Mouse (Mus musculus): ENCODE results near the gene Trpm8. TPM values are rescaled to one million over a fixed set of nuclear protein-coding genes. Genes with fewer than 3 reads are reported as not detected.

The Trpm8 gene
- polyA plus RNA-seq, 1 experiment from 2014 or later: not detected

DNA sequence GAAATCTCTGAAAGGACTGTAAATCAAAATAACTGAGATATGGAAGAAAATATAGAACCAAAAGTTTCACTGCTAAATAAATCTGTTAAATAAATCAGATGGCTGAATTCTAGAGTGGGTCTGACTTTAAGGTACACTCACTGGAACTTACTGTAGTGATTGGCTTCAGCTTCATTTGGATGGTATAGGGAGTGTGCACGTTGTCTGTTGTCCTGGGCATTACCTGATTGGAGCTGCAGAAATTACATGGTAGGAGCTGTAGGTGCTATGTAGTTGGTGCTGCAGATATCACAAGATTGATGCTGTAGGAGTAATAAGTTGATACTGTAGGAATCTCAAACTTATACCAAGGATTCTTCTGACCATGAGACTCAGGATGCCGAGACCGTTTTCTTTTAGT, 32.9 kb downstream of the Trpm8 start:
- no peak for TF ChIP-seq CTCF (IDR thresholded peaks at IDR 0.05; ENCODE audit: low read depth)
- Histone ChIP-seq H3K9ac (no peak overlapping the region), H3K27ac (ENCODE audit: low read depth) (no peak overlapping the region), H3K4me2 (no peak overlapping the region), H3K4me1 (ENCODE audit: insufficient read depth) (no peaks in the 10 kb centered on the region), H3K4me3 (ENCODE audit: low read depth, low read length) (no peak overlapping the region), H3K9me3 (ENCODE audit: low read depth, low read length) (peaks cover 22% of the 10 kb centered on the region), H3K27me3 (ENCODE audit: insufficient read depth, low read length) (no peaks in the 10 kb centered on the region), H3K36me3 (ENCODE audit: insufficient read depth) (no peaks in the 10 kb centered on the region)
- 66% methylated on average over 3 of the region's 3 CpGs for WGBS
- ATAC-seq (ENCODE audit: insufficient read depth) (no peak), DNase-seq (no peak)

- no peaks in the 10 kb centered on the region for H3K9me3 ChIP-seq (ENCODE audit: low read depth, low read length)
- no peak for DNase-seq
- no peak overlapping the region for H3K27ac ChIP-seq (ENCODE audit: low read depth)
- H3K4me1 ChIP-seq (ENCODE audit: insufficient read depth): no peaks in the 10 kb centered on the region
- no peaks in the 10 kb centered on the region for H3K36me3 ChIP-seq (ENCODE audit: insufficient read depth)
- no peak for ATAC-seq (ENCODE audit: insufficient read depth)
- no peak for TF ChIP-seq CTCF (IDR thresholded peaks at IDR 0.05; ENCODE audit: low read depth)
- WGBS: 74% methylated on average over 1 of the region's 1 CpGs
- H3K27me3 ChIP-seq (ENCODE audit: insufficient read depth, low read length): no peaks in the 10 kb centered on the region
- no peak overlapping the region for H3K4me2 ChIP-seq
- no peak overlapping the region for H3K4me3 ChIP-seq (ENCODE audit: low read depth, low read length)
- no peak overlapping the region for H3K9ac ChIP-seq
Observed at GRCm38 (mm10) chr1:88317279-88317678, 39.8 kb downstream of the Trpm8 start.

GRCm38 (mm10) chr1:88318531-88319060, 41.1 kb downstream of the Trpm8 start:
- no peak for ATAC-seq (ENCODE audit: insufficient read depth)
- H3K27me3 ChIP-seq (ENCODE audit: insufficient read depth, low read length): no peaks in the 10 kb centered on the region
- H3K9ac ChIP-seq: no peak overlapping the region
- 68% methylated on average over 6 of the region's 6 CpGs for WGBS
- no peaks in the 10 kb centered on the region for H3K9me3 ChIP-seq (ENCODE audit: low read depth, low read length)
- no peak overlapping the region for H3K27ac ChIP-seq (ENCODE audit: low read depth)
- DNase-seq: peak; percentile 82
- no peaks in the 10 kb centered on the region for H3K36me3 ChIP-seq (ENCODE audit: insufficient read depth)
- no peak overlapping the region for H3K4me2 ChIP-seq
- peak; percentile 84 for TF ChIP-seq CTCF (IDR thresholded peaks at IDR 0.05; ENCODE audit: low read depth)
- H3K4me1 ChIP-seq (ENCODE audit: insufficient read depth): no peaks in the 10 kb centered on the region
- no peak overlapping the region for H3K4me3 ChIP-seq (ENCODE audit: low read depth, low read length)

DNA sequence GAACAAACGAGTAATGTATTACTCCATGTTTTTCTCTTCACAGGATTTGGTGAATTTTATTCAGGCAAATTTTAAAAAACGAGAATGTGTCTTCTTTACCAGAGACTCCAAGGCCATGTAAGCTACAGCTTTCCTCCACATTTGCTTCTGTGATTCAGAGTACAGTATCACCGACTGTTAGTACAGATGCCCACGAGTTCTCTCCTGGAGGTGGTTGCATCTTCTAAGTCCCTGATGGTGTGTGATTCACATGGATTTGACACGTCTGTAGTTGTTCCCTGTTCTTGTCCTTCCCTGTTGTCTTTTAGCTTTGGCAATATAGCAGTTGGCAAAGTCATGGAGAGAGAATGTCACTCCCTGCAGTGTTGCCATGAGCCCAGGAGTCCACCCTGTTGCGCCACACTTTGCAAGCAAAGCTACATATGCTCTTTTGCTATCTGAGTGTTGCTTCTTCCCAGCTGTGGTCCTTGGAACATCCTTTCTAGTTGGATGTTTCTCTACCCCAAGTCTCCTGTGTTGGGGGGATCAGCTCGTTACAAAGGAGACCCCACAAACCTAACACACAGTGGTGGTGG, 43.4 kb downstream of the Trpm8 start:
- Histone ChIP-seq H3K4me1 (ENCODE audit: insufficient read depth) (no peaks in the 10 kb centered on the region), H3K4me2 (no peak overlapping the region), H3K9ac (no peak overlapping the region), H3K27me3 (ENCODE audit: insufficient read depth, low read length) (no peaks in the 10 kb centered on the region), H3K36me3 (ENCODE audit: insufficient read depth) (no peaks in the 10 kb centered on the region), H3K4me3 (ENCODE audit: low read depth, low read length) (no peak overlapping the region), H3K27ac (ENCODE audit: low read depth) (no peak overlapping the region), H3K9me3 (ENCODE audit: low read depth, low read length) (no peaks in the 10 kb centered on the region)
- no peak for ATAC-seq (ENCODE audit: insufficient read depth)
- no peak for TF ChIP-seq CTCF (IDR thresholded peaks at IDR 0.05; ENCODE audit: low read depth)
- DNase-seq: no peak
- 74% methylated on average over 7 of the region's 7 CpGs for WGBS

- no peak overlapping the region for H3K27ac ChIP-seq (ENCODE audit: low read depth)
- H3K9ac ChIP-seq: no peak overlapping the region
- H3K4me3 ChIP-seq (ENCODE audit: low read depth, low read length): no peak overlapping the region
- DNase-seq (no peak), ATAC-seq (ENCODE audit: insufficient read depth) (no peak)
- no peak overlapping the region for H3K4me2 ChIP-seq
- no peaks in the 10 kb centered on the region for H3K36me3 ChIP-seq (ENCODE audit: insufficient read depth)
- TF ChIP-seq CTCF (IDR thresholded peaks at IDR 0.05; ENCODE audit: low read depth): no peak
- no peaks in the 10 kb centered on the region for H3K9me3 ChIP-seq (ENCODE audit: low read depth, low read length)
- H3K4me1 ChIP-seq (ENCODE audit: insufficient read depth): no peaks in the 10 kb centered on the region
- H3K27me3 ChIP-seq (ENCODE audit: insufficient read depth, low read length): no peaks in the 10 kb centered on the region
Observed at GRCm38 (mm10) chr1:88322146-88322545, 44.7 kb downstream of the Trpm8 start.

GRCm38 (mm10) chr1:88323101-88323500, 45.6 kb downstream of the Trpm8 start:
- Histone ChIP-seq H3K4me1 (ENCODE audit: insufficient read depth) (no peaks in the 10 kb centered on the region), H3K4me3 (ENCODE audit: low read depth, low read length) (no peak overlapping the region), H3K27me3 (ENCODE audit: insufficient read depth, low read length) (no peaks in the 10 kb centered on the region), H3K9ac (no peak overlapping the region), H3K36me3 (ENCODE audit: insufficient read depth) (no peaks in the 10 kb centered on the region), H3K9me3 (ENCODE audit: low read depth, low read length) (no peaks in the 10 kb centered on the region), H3K27ac (ENCODE audit: low read depth) (no peak overlapping the region), H3K4me2 (no peak overlapping the region)
- DNase-seq (no peak), ATAC-seq (ENCODE audit: insufficient read depth) (no peak)
- WGBS: 69% methylated on average over 3 of the region's 3 CpGs
- TF ChIP-seq CTCF (IDR thresholded peaks at IDR 0.05; ENCODE audit: low read depth): no peak

DNA sequence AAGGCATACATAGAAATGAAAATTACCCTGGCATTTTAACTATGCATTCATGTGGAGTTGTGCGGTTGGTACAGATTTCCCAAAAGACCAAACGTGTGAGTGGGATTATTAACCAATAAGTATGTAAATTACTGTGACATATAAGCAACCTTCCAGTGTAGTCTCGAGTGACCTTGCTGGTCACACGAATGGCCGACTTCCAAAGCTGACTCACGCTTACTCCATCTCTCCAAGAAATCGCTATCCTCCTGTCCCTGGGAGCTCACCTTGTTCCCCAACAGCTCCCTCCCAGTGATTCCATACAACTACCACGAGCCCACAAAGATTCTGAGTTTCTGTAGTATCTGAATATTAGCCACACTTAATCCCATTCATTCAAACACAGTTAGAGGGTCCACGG, 62.0 kb downstream of the Trpm8 start:
- H3K9me3 ChIP-seq (ENCODE audit: low read depth, low read length): no peaks in the 10 kb centered on the region
- H3K4me3 ChIP-seq (ENCODE audit: low read depth, low read length): no peak overlapping the region
- H3K9ac ChIP-seq: no peak overlapping the region
- ATAC-seq (ENCODE audit: insufficient read depth) (no peak), DNase-seq (no peak)
- H3K27ac ChIP-seq (ENCODE audit: low read depth): no peak overlapping the region
- H3K4me2 ChIP-seq: no peak overlapping the region
- no peak for TF ChIP-seq CTCF (IDR thresholded peaks at IDR 0.05; ENCODE audit: low read depth)
- no peaks in the 10 kb centered on the region for H3K4me1 ChIP-seq (ENCODE audit: insufficient read depth)
- no peaks in the 10 kb centered on the region for H3K27me3 ChIP-seq (ENCODE audit: insufficient read depth, low read length)
- H3K36me3 ChIP-seq (ENCODE audit: insufficient read depth): no peaks in the 10 kb centered on the region
- WGBS: 78% methylated on average over 9 of the region's 9 CpGs

Measured in lung, embryonic 14.5 days (tissue).